Mouse (Mus musculus): ENCODE measurements around the gene Abcb11. TPM values are rescaled to one million over a fixed set of nuclear protein-coding genes. Genes with fewer than 3 reads are reported as not detected.

The Abcb11 gene
- total RNA-seq (2012; rRNA removed): not detected in 2 replicates
- total RNA-seq (2014; rRNA removed): 0.16 TPM in 1 of 2 replicates, not detected in the other
- polyA plus RNA-seq (2012; ENCODE audit: insufficient read length, low read depth): not detected in 2 replicates

DNA sequence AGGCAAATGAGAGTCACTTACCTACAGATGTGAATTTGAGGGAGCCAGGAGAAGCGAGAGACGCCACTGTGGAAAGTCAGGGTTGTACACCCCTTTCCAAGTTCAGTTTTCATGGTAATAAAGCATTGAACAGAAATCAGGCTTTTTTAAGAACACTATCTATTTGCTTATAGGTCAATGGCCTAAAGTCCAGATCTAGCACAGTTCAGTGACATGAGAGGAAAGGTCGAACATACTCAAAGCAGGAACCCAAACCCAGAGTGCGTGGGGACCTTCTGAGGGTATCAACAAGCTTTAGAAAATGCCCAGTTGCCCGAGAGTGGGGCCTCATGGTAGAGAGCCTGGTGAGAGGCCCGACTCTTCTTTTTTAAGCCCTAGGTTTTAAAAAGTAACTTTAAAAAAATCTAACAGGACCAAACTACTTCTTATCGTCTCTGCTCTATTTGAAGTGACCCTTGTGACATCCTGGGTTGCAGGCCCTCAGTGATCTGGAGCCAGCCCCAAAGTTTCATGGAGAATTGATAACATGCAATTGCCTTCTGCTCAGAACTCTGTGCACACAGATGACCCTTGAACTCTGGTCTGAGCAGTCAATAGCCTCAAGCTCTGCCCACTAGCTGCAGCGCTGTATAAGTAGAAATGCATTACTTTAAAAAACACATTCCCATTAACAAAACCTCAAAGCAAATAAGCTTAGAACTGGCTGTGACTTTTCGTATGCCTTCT is at the start of gene Abcb11:
Abcb11 (minus strand) TSS at position 121 of the 726 bp plus-strand sequence.
- H3K4me1 ChIP-seq (ENCODE audit: control insufficient read depth in 1 of 2, insufficient read depth in 2 of 2): no peaks in the 10 kb centered on the region
- no peaks in the 10 kb centered on the region for H3K36me3 ChIP-seq (replicated peaks in 1 of 2; ENCODE audit: control insufficient read depth in 1 of 2, insufficient read depth in 1 of 2, low read length in 1 of 2)
- H3K27ac ChIP-seq (ENCODE audit: insufficient read depth, low read depth): no peak within 1 kb of the TSS
- H3K27me3 ChIP-seq (replicated peaks): no peaks in the 10 kb centered on the region
- no peak within 1 kb of the TSS for H3K4me2 ChIP-seq (ENCODE audit: insufficient read depth, low read depth, poor library complexity, severe bottlenecking)
- no peaks in the 10 kb centered on the region for H3K79me2 ChIP-seq (replicated peaks; ENCODE audit: control insufficient read depth, extremely low read depth, insufficient read depth, poor library complexity, severe bottlenecking)
- H3K9ac ChIP-seq (ENCODE audit: insufficient read depth, low read depth): no peak within 1 kb of the TSS
- no peak within 1 kb of the TSS for H3K4me3 ChIP-seq (replicated peaks in 1 of 3; ENCODE audit: low read depth in 2 of 3, low read length in 2 of 3, poor library complexity in 1 of 3)
- no peaks in the 10 kb centered on the region for H3K9me3 ChIP-seq (replicated peaks; ENCODE audit: low read length)
- no peak for DNase-seq (ENCODE audit: extremely low read depth)
- dilution Hi-C loops (cut with MboI; ENCODE audit: extremely low pct_ligation_motif_present, extremely low pct_unique_long_range_greater_than_20kb, low sequenced_read_pairs) (no loop called here), in situ Hi-C loops (cut with MboI; ENCODE audit: low pct_ligation_motif_present, low pct_unique_long_range_greater_than_20kb, low sequenced_read_pairs) (no loop called here)
- TF ChIP-seq CHD2 (IDR thresholded peaks at IDR 0.05; ENCODE audit: low read length) (no peak), RCOR1 (conservative IDR thresholded peaks at IDR 0.05; ENCODE audit: low read depth, low read length) (no peak), NELFE (IDR thresholded peaks at IDR 0.05; ENCODE audit: low read depth, low read length) (no peak), TBP (conservative IDR thresholded peaks at IDR 0.05; ENCODE audit: low read depth, low read length) (no peak), GABPA (IDR thresholded peaks at IDR 0.05; ENCODE audit: insufficient replicate concordance, low read depth, low read length) (no peak), POLR2AphosphoS2 (IDR thresholded peaks at IDR 0.05; ENCODE audit: low read depth, low read length) (no peak), JUND (conservative IDR thresholded peaks at IDR 0.05; ENCODE audit: low read depth, low read length) (no peak), CTCF (conservative IDR thresholded peaks at IDR 0.05 in 1 of 2, IDR thresholded peaks at IDR 0.05 in 1 of 2; ENCODE audit: low read depth in 2 of 2, low read length in 2 of 2) (no peak), USF2 (conservative IDR thresholded peaks at IDR 0.05; ENCODE audit: low read depth, low read length) (no peak)

DNA sequence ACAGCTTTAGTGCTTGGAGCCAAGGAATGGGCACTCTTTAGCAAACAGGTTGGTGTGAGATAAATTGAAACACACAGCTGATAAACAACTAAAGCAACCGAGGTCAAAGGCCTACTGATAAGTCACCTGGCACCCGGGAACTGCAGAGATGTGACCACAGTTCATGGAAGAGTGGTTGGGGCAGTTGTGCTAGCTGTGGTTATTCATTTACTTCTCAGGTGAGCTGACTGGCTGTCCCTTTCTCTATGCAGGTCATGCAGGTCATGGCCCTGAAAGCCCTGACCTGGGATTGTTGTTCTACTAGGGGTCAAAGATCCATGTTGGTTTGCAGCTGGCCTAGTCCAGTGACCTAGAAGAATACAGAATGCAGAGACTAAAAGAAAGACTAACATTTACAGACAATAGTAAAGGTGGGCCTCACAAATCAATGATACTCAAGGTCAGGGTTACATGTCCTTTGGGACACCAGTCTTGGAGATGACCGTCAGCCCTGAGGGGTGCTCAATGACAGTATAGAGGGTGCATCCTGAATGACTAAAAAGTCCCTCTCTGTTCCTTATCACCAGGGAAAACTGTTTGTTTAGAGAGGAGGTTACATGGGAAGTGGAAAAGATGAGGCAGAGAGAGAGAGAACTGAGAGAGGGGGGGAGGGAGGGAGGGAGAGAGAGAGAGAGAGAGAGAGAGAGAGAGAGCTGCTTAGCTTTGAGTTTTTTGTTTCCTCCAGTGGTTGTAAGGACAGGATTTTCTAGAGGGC is 43.9 kb upstream of the Abcb11 start:
- H3K9ac ChIP-seq (ENCODE audit: insufficient read depth, low read depth): no peak overlapping the region
- no peaks in the 10 kb centered on the region for H3K27me3 ChIP-seq (replicated peaks)
- no peak for DNase-seq (ENCODE audit: extremely low read depth)
- no peaks in the 10 kb centered on the region for H3K36me3 ChIP-seq (replicated peaks in 1 of 2; ENCODE audit: control insufficient read depth in 1 of 2, insufficient read depth in 1 of 2, low read length in 1 of 2)
- dilution Hi-C loops (cut with MboI; ENCODE audit: extremely low pct_ligation_motif_present, extremely low pct_unique_long_range_greater_than_20kb, low sequenced_read_pairs): no loop called here
- no peak overlapping the region for H3K27ac ChIP-seq (ENCODE audit: insufficient read depth, low read depth)
- no peak overlapping the region for H3K4me2 ChIP-seq (ENCODE audit: insufficient read depth, low read depth, poor library complexity, severe bottlenecking)
- no peaks in the 10 kb centered on the region for H3K9me3 ChIP-seq (replicated peaks; ENCODE audit: low read length)
- H3K4me3 ChIP-seq (replicated peaks in 1 of 3; ENCODE audit: low read depth in 2 of 3, low read length in 2 of 3, poor library complexity in 1 of 3): no peak overlapping the region
- H3K79me2 ChIP-seq (replicated peaks; ENCODE audit: control insufficient read depth, extremely low read depth, insufficient read depth, poor library complexity, severe bottlenecking): no peaks in the 10 kb centered on the region
- in situ Hi-C loops (cut with MboI; ENCODE audit: low pct_ligation_motif_present, low pct_unique_long_range_greater_than_20kb, low sequenced_read_pairs): no loop called here
- TF ChIP-seq GABPA (IDR thresholded peaks at IDR 0.05; ENCODE audit: insufficient replicate concordance, low read depth, low read length) (no peak), CTCF (conservative IDR thresholded peaks at IDR 0.05 in 1 of 2, IDR thresholded peaks at IDR 0.05 in 1 of 2; ENCODE audit: low read depth in 2 of 2, low read length in 2 of 2) (no peak), USF1 (IDR thresholded peaks at IDR 0.05; ENCODE audit: low read depth, low read length) (no peak), UBTF (IDR thresholded peaks at IDR 0.05; ENCODE audit: low read depth, low read length) (no peak), ELF1 (IDR thresholded peaks at IDR 0.05; ENCODE audit: low read depth, low read length) (no peak), IRF4 (IDR thresholded peaks at IDR 0.05; ENCODE audit: low read depth, low read length) (no peak), MYC (IDR thresholded peaks at IDR 0.05; ENCODE audit: low read depth, low read length) (no peak), ZNF384 (IDR thresholded peaks at IDR 0.05; ENCODE audit: low read depth, low read length) (no peak), EP300 (IDR thresholded peaks at IDR 0.05; ENCODE audit: low read length) (no peak), CHD1 (IDR thresholded peaks at IDR 0.05; ENCODE audit: low read depth, low read length) (no peak), ZMIZ1 (IDR thresholded peaks at IDR 0.05; ENCODE audit: low read depth, low read length) (no peak), MAFK (IDR thresholded peaks at IDR 0.05; ENCODE audit: insufficient replicate concordance, low read length) (no peak), TCF12 (IDR thresholded peaks at IDR 0.05; ENCODE audit: low read depth, low read length) (no peak), MEF2A (IDR thresholded peaks at IDR 0.05; ENCODE audit: borderline replicate concordance, low read depth, low read length) (no peak), TBP (conservative IDR thresholded peaks at IDR 0.05; ENCODE audit: low read depth, low read length) (no peak), NRF1 (IDR thresholded peaks at IDR 0.05; ENCODE audit: low read depth, low read length) (no peak), NELFE (IDR thresholded peaks at IDR 0.05; ENCODE audit: low read depth, low read length) (no peak), JUND (conservative IDR thresholded peaks at IDR 0.05; ENCODE audit: low read depth, low read length) (no peak), POLR2AphosphoS2 (IDR thresholded peaks at IDR 0.05; ENCODE audit: low read depth, low read length) (no peak), JUN (IDR thresholded peaks at IDR 0.05; ENCODE audit: insufficient read depth, low read depth, low read length) (no peak)
- peaks cover 0 to 33% of the 10 kb centered on the region in 2 experiments; a peak in 1 of 4 replicates for H3K4me1 ChIP-seq (ENCODE audit: control insufficient read depth in 1 of 2, insufficient read depth in 2 of 2)
